ENCODE assay signal across 24 mouse cellular contexts in genomic region chr17:30154861-30155260, GRCm38 (mm10).
DNase-seq lines count a peak whose midpoint lies in the region; ATAC-seq and TF ChIP-seq lines count a peak whose summit lies in the region.
"Had no signal": no experiment of that assay in that cellular context is flagged by ENCODE, and none has a peak within 500 bp of the region (broad histone marks: within the 10 kb centered on the region; RNA-seq: fewer than 3 reads in every experiment).

No protein-coding gene starts in this region.

- 0 out of 2 replicates have a peak overlapping the region, but pooled peaks have one; percentile 19 for H3K27ac ChIP-seq in forebrain, embryonic 12.5 days
- H3K27ac ChIP-seq in forebrain, embryonic 10.5 days: no peak overlapping the region
- peak overlapping the region; percentile 14 for H3K27ac ChIP-seq in heart, embryonic 12.5 days (ENCODE audit: poor library complexity, severe bottlenecking)
- H3K27ac ChIP-seq in hindbrain, embryonic 12.5 days: 0 out of 2 replicates have a peak overlapping the region, but pooled peaks have one; percentile 9
- no peak overlapping the region for H3K27ac ChIP-seq in hindbrain, postnatal 0 days
- 0 out of 2 replicates have a peak overlapping the region, but pooled peaks have one; percentile 44 for H3K27ac ChIP-seq in stomach, embryonic 14.5 days (ENCODE audit: low read length)
- H3K27ac ChIP-seq in stomach, postnatal 0 days (replicated peaks): no peak overlapping the region

- no peak for ATAC-seq in forebrain, embryonic 12.5 days (ENCODE audit: low FRiP score)
- ATAC-seq in heart, embryonic 12.5 days (ENCODE audit: insufficient number of reproducible peaks, low FRiP score): no peak
- ATAC-seq in hindbrain, embryonic 12.5 days (ENCODE audit: low FRiP score): no peak
- ATAC-seq in hindbrain, postnatal 0 days: no peak
- peak; percentile 61; the same call in 1 of the 2 replicates for ATAC-seq in stomach, embryonic 14.5 days (ENCODE audit: insufficient number of reproducible peaks, insufficient read depth, low FRiP score, low read depth)
- no peak for ATAC-seq in stomach, postnatal 0 days (ENCODE audit: low FRiP score, low TSS enrichment)
- ATAC-seq: activated CD4-positive, CD25-positive, alpha-beta regulatory T cell, adult 4 months; inflammation-experienced regulatory T-cells, adult 6 months; midbrain, embryonic 13.5 days had no signal

- no peak for TF ChIP-seq EP300 in stomach, postnatal 0 days (optimal IDR thresholded peaks at IDR 0.05)

- H3K27me3 ChIP-seq in forebrain, embryonic 12.5 days: no peaks in the 10 kb centered on the region
- no peaks in the 10 kb centered on the region for H3K27me3 ChIP-seq in forebrain, embryonic 10.5 days (ENCODE audit: poor library complexity, severe bottlenecking)
- no peaks in the 10 kb centered on the region for H3K27me3 ChIP-seq in heart, embryonic 12.5 days (replicated peaks)
- no peaks in the 10 kb centered on the region for H3K27me3 ChIP-seq in hindbrain, embryonic 12.5 days
- no peaks in the 10 kb centered on the region for H3K27me3 ChIP-seq in hindbrain, postnatal 0 days (ENCODE audit: insufficient read depth, low read length)
- no peaks in the 10 kb centered on the region for H3K27me3 ChIP-seq in stomach, embryonic 14.5 days (ENCODE audit: control insufficient read depth, insufficient read depth, low read length)
- no peaks in the 10 kb centered on the region for H3K27me3 ChIP-seq in stomach, postnatal 0 days (ENCODE audit: control insufficient read depth, insufficient read depth, low read length)
- H3K27me3 ChIP-seq: CH12.LX; embryonic facial prominence, embryonic 13.5 days; megakaryocyte, embryonic 14.5 days; midbrain, embryonic 13.5 days had no signal

- no peak for DNase-seq in forebrain, embryonic 10.5 days (ENCODE audit: extremely low spot score, low spot score)
- DNase-seq in heart, adult 9 months (ENCODE audit: low spot score in 2 of 2): no peak
- DNase-seq in hindbrain, postnatal 0 days (ENCODE audit: low spot score): no peak
- DNase-seq in stomach, postnatal 0 days (ENCODE audit: low spot score): no peak
- DNase-seq: adrenal gland, adult 2 months; adrenal gland, postnatal 36 days; gastrocnemius, postnatal 36 days; kidney, adult 11 months; kidney, postnatal 14 days; lung, postnatal 4 days; right cerebral cortex, postnatal 25 days; thymus, adult 2 months; thymus, postnatal 36 days had no signal

- no peak for TF ChIP-seq CTCF in hindbrain, postnatal 0 days (IDR thresholded peaks at IDR 0.05; ENCODE audit: low read depth)
- no peak for TF ChIP-seq CTCF in stomach, postnatal 0 days (IDR thresholded peaks at IDR 0.05; ENCODE audit: low read depth)

- WGBS in forebrain, embryonic 12.5 days: 70% methylated on average over 1 of the region's 1 CpGs
- WGBS in forebrain, embryonic 10.5 days: 88% methylated on average over 1 of the region's 1 CpGs
- 34% methylated on average over 1 of the region's 1 CpGs for WGBS in heart, embryonic 12.5 days
- WGBS in hindbrain, embryonic 12.5 days: 63% methylated on average over 1 of the region's 1 CpGs
- 50% methylated on average over 1 of the region's 1 CpGs for WGBS in hindbrain, postnatal 0 days
- 40% methylated on average over 1 of the region's 1 CpGs for WGBS in stomach, embryonic 14.5 days
- 59% methylated on average over 1 of the region's 1 CpGs for WGBS in stomach, postnatal 0 days

- peaks cover 38% of the 10 kb centered on the region for H3K4me1 ChIP-seq in forebrain, embryonic 12.5 days
- H3K4me1 ChIP-seq in forebrain, embryonic 10.5 days: peaks cover 19% of the 10 kb centered on the region
- H3K4me1 ChIP-seq in heart, embryonic 12.5 days (replicated peaks): peaks cover 69% of the 10 kb centered on the region
- H3K4me1 ChIP-seq in hindbrain, embryonic 12.5 days: peaks cover 61% of the 10 kb centered on the region
- H3K4me1 ChIP-seq in hindbrain, postnatal 0 days (ENCODE audit: insufficient read depth, low read length): peaks cover 20% of the 10 kb centered on the region; the same call in 1 of the 2 replicates
- peaks cover 11% of the 10 kb centered on the region for H3K4me1 ChIP-seq in stomach, embryonic 14.5 days (ENCODE audit: control insufficient read depth, insufficient read depth, low read length)
- H3K4me1 ChIP-seq in stomach, postnatal 0 days (replicated peaks; ENCODE audit: control insufficient read depth, insufficient read depth): no peaks in the 10 kb centered on the region

- H3K4me2 ChIP-seq in forebrain, embryonic 12.5 days: no peak overlapping the region
- H3K4me2 ChIP-seq in heart, embryonic 12.5 days: no peak overlapping the region
- no peak overlapping the region for H3K4me2 ChIP-seq in hindbrain, embryonic 12.5 days (replicated peaks)
- H3K4me2 ChIP-seq in hindbrain, postnatal 0 days (ENCODE audit: low read depth, low read length): no peak overlapping the region
- H3K4me2 ChIP-seq in stomach, embryonic 14.5 days (replicated peaks; ENCODE audit: low read depth, low read length): no peak overlapping the region
- no peak overlapping the region for H3K4me2 ChIP-seq in stomach, postnatal 0 days (replicated peaks; ENCODE audit: low read depth)
- H3K4me2 ChIP-seq: embryonic facial prominence, embryonic 13.5 days; liver, embryonic 11.5 days; midbrain, embryonic 13.5 days had no signal

- H3K4me3 ChIP-seq in forebrain, embryonic 12.5 days (replicated peaks): no peak overlapping the region
- no peak overlapping the region for H3K4me3 ChIP-seq in forebrain, embryonic 10.5 days
- no peak overlapping the region for H3K4me3 ChIP-seq in heart, embryonic 12.5 days
- no peak overlapping the region for H3K4me3 ChIP-seq in hindbrain, embryonic 12.5 days
- no peak overlapping the region for H3K4me3 ChIP-seq in hindbrain, postnatal 0 days (ENCODE audit: low read length)
- no peak overlapping the region for H3K4me3 ChIP-seq in stomach, embryonic 14.5 days (ENCODE audit: low read depth, low read length)
- H3K4me3 ChIP-seq in stomach, postnatal 0 days (ENCODE audit: low read depth, low read length): no peak overlapping the region
- H3K4me3 ChIP-seq: embryonic facial prominence, embryonic 13.5 days; megakaryocyte, embryonic 14.5 days; midbrain, embryonic 13.5 days had no signal

- H3K9me3 ChIP-seq in forebrain, embryonic 12.5 days: no peaks in the 10 kb centered on the region
- H3K9me3 ChIP-seq in forebrain, embryonic 10.5 days: no peaks in the 10 kb centered on the region
- H3K9me3 ChIP-seq in heart, embryonic 12.5 days (replicated peaks): no peaks in the 10 kb centered on the region
- no peaks in the 10 kb centered on the region for H3K9me3 ChIP-seq in hindbrain, embryonic 12.5 days (replicated peaks)
- H3K9me3 ChIP-seq in hindbrain, postnatal 0 days (ENCODE audit: low read length): no peaks in the 10 kb centered on the region
- no peaks in the 10 kb centered on the region for H3K9me3 ChIP-seq in stomach, embryonic 14.5 days (ENCODE audit: control insufficient read depth, low read depth, low read length)
- H3K9me3 ChIP-seq in stomach, postnatal 0 days (ENCODE audit: control insufficient read depth, low read length): no peaks in the 10 kb centered on the region
- H3K9me3 ChIP-seq: embryonic facial prominence, embryonic 13.5 days; megakaryocyte, embryonic 14.5 days; midbrain, embryonic 13.5 days had no signal

- no peak overlapping the region for H3K9ac ChIP-seq in forebrain, embryonic 12.5 days
- no peak overlapping the region for H3K9ac ChIP-seq in heart, embryonic 12.5 days
- H3K9ac ChIP-seq in hindbrain, embryonic 12.5 days: no peak overlapping the region
- no peak overlapping the region for H3K9ac ChIP-seq in hindbrain, postnatal 0 days (replicated peaks; ENCODE audit: low read length)
- H3K9ac ChIP-seq in stomach, embryonic 14.5 days (replicated peaks; ENCODE audit: low read depth, low read length): no peak overlapping the region
- no peak overlapping the region for H3K9ac ChIP-seq in stomach, postnatal 0 days (ENCODE audit: low read length)
- H3K9ac ChIP-seq: embryonic facial prominence, embryonic 13.5 days; midbrain, embryonic 13.5 days had no signal

- H3K36me3 ChIP-seq in forebrain, embryonic 12.5 days (replicated peaks): no peaks in the 10 kb centered on the region
- no peaks in the 10 kb centered on the region; the same call in 1 of the 2 replicates for H3K36me3 ChIP-seq in forebrain, embryonic 10.5 days (replicated peaks)
- H3K36me3 ChIP-seq in heart, embryonic 12.5 days: no peaks in the 10 kb centered on the region; the same call in 1 of the 2 replicates
- 0 out of 2 replicates have a peak, but pooled peaks cover 4% of the 10 kb centered on the region for H3K36me3 ChIP-seq in hindbrain, embryonic 12.5 days
- H3K36me3 ChIP-seq in hindbrain, postnatal 0 days (ENCODE audit: insufficient read depth, low read length): no peaks in the 10 kb centered on the region
- H3K36me3 ChIP-seq in stomach, embryonic 14.5 days (ENCODE audit: control insufficient read depth, insufficient read depth, low read length): peaks cover 3% of the 10 kb centered on the region; the same call in 1 of the 2 replicates
- no peaks in the 10 kb centered on the region for H3K36me3 ChIP-seq in stomach, postnatal 0 days (ENCODE audit: control insufficient read depth, insufficient read depth, low read length)
- H3K36me3 ChIP-seq: midbrain, embryonic 13.5 days had no signal

Comparison
In these comparisons a context has a peak if more than half of its experiments do, and no peak if none do; other contexts are left out.
1. H3K27ac ChIP-seq: peak in forebrain, embryonic 12.5 days (single experiment), heart, embryonic 12.5 days (single experiment), hindbrain, embryonic 12.5 days (single experiment) and stomach, embryonic 14.5 days (single experiment); none in forebrain, embryonic 10.5 days (single experiment), hindbrain, postnatal 0 days (single experiment) and stomach, postnatal 0 days (single experiment).